Mouse (Mus musculus) E14TG2a.4 (cell line): Measurements from ENCODE around the gene Morn3.
A peak's percentile ranks its signal among the peaks of the same experiment; 100 is the strongest.

Source experiments
- H3K27me3 ChIP-seq: 2 replicates; pipeline ENCODE4 v1.6.1; 2014; ENCODE audit warnings: low read length, control low read depth; ENCODE audit not compliant: insufficient read depth
- H3K36me3 ChIP-seq: 2 replicates; pipeline ENCODE4 v1.6.1; 2014; ENCODE audit warnings: low read length, control low read depth; ENCODE audit not compliant: insufficient read depth
- H3K4me1 ChIP-seq: replicated peaks from 2 replicates; pipeline ENCODE4 v1.6.1; 2014; ENCODE audit warnings: low read depth, low read length, control low read depth
- H3K4me3 ChIP-seq: replicated peaks from 2 replicates; pipeline ENCODE4 v1.5.1; 2014; ENCODE audit warnings: mild to moderate bottlenecking, low read length
- H3K9me3 ChIP-seq: 2 replicates; pipeline ENCODE4 v1.6.1; 2014; ENCODE audit warnings: low read length, control low read depth
- CTCF ChIP-seq: conservative IDR thresholded peaks from 2 replicates; pipeline ENCODE4 v1.5.1; 2014; ENCODE audit warnings: low read length
- NANOG ChIP-seq: IDR thresholded peaks from 2 replicates; pipeline ENCODE4 v1.6.1; 2014; ENCODE audit warnings: borderline replicate concordance, low read length, mixed read lengths
- POU5F1 ChIP-seq: IDR thresholded peaks from 2 replicates; pipeline ENCODE4 v1.6.1; 2014; ENCODE audit warnings: low read length, borderline replicate concordance

Gene Morn3

GRCm38 (mm10) chr5:123035089-123035488 is 11.7 kb downstream of the Morn3 start:
- H3K4me1 ChIP-seq = peaks cover 68% of the 10 kb centered on the region

GRCm38 (mm10) chr5:123033646-123034160 is 13.1 kb downstream of the Morn3 start:
- TF ChIP-seq CTCF = no peak
- TF ChIP-seq POU5F1 = no peak
- TF ChIP-seq NANOG = no peak
- Histone ChIP-seq H3K9me3 (no peaks in the 10 kb centered on the region), H3K4me1 (peaks cover 71% of the 10 kb centered on the region), H3K36me3 (peaks cover 23% of the 10 kb centered on the region), H3K4me3 (no peak overlapping the region), H3K27me3 (no peaks in the 10 kb centered on the region)

More at GRCm38 (mm10) chr5:123035089-123035488, 11.7 kb downstream of the Morn3 start:
- Histone ChIP-seq H3K9me3 (no peaks in the 10 kb centered on the region), H3K27me3 (no peaks in the 10 kb centered on the region), H3K36me3 (peaks cover 12% of the 10 kb centered on the region), H3K4me3 (0 out of 2 replicates have a peak overlapping the region, but pooled peaks have one; percentile 11)
- no peak for TF ChIP-seq NANOG
- no peak for TF ChIP-seq CTCF
- no peak for TF ChIP-seq POU5F1

GRCm38 (mm10) chr5:123031312-123031711 is 15.5 kb downstream of the Morn3 start:
- H3K4me1 ChIP-seq = peaks cover 71% of the 10 kb centered on the region
- no peaks in the 10 kb centered on the region for H3K27me3 ChIP-seq
- no peak overlapping the region for H3K4me3 ChIP-seq
- peaks cover 23% of the 10 kb centered on the region for H3K36me3 ChIP-seq
- H3K9me3 ChIP-seq = no peaks in the 10 kb centered on the region
- TF ChIP-seq POU5F1 (no peak), CTCF (peak; percentile 57)

- Histone ChIP-seq H3K9me3 (no peaks in the 10 kb centered on the region), H3K36me3 (peaks cover 28% of the 10 kb centered on the region), H3K4me1 (peaks cover 71% of the 10 kb centered on the region), H3K4me3 (peak overlapping the region; percentile 67), H3K27me3 (no peaks in the 10 kb centered on the region)
- TF ChIP-seq CTCF (no peak), POU5F1 (no peak), NANOG (no peak)
Observed at GRCm38 (mm10) chr5:123029729-123030128, 17.1 kb downstream of the Morn3 start.

- Histone ChIP-seq H3K27me3 (no peaks in the 10 kb centered on the region), H3K36me3 (peaks cover 28% of the 10 kb centered on the region), H3K9me3 (no peaks in the 10 kb centered on the region), H3K4me3 (0 out of 2 replicates have a peak overlapping the region, but pooled peaks have one; percentile 45), H3K4me1 (peaks cover 74% of the 10 kb centered on the region)
- TF ChIP-seq CTCF = no peak
Observed at GRCm38 (mm10) chr5:123027436-123027835, 19.4 kb downstream of the Morn3 start.

- no peaks in the 10 kb centered on the region for H3K9me3 ChIP-seq
- TF ChIP-seq CTCF = no peak
- no peak for TF ChIP-seq NANOG
- no peak for TF ChIP-seq POU5F1
Observed at GRCm38 (mm10) chr5:123026414-123026813, 20.4 kb downstream of the Morn3 start.

GRCm38 (mm10) chr5:123024965-123025573 is 21.7 kb downstream of the Morn3 start:
- no peaks in the 10 kb centered on the region for H3K27me3 ChIP-seq
- no peaks in the 10 kb centered on the region for H3K9me3 ChIP-seq
- H3K4me3 ChIP-seq = no peak overlapping the region
- peaks cover 16% of the 10 kb centered on the region for H3K36me3 ChIP-seq
- TF ChIP-seq CTCF (no peak), POU5F1 (no peak), NANOG (no peak)
- peaks cover 93% of the 10 kb centered on the region for H3K4me1 ChIP-seq

More at GRCm38 (mm10) chr5:123026414-123026813, 20.4 kb downstream of the Morn3 start:
- Histone ChIP-seq H3K4me1 (peaks cover 84% of the 10 kb centered on the region), H3K36me3 (peaks cover 22% of the 10 kb centered on the region), H3K27me3 (no peaks in the 10 kb centered on the region), H3K4me3 (peak overlapping the region; percentile 29; the same call in 1 of the 2 replicates)

- H3K4me3 ChIP-seq = no peak overlapping the region
- peaks cover 14% of the 10 kb centered on the region for H3K36me3 ChIP-seq
- TF ChIP-seq CTCF (no peak), NANOG (no peak), POU5F1 (no peak)
- H3K9me3 ChIP-seq = no peaks in the 10 kb centered on the region
- peaks cover 93% of the 10 kb centered on the region for H3K4me1 ChIP-seq
- no peaks in the 10 kb centered on the region for H3K27me3 ChIP-seq
Observed at GRCm38 (mm10) chr5:123024312-123024711, 22.5 kb downstream of the Morn3 start.

GRCm38 (mm10) chr5:123023049-123023448 is 23.8 kb downstream of the Morn3 start:
- H3K4me1 ChIP-seq = peaks cover 93% of the 10 kb centered on the region
- H3K27me3 ChIP-seq = no peaks in the 10 kb centered on the region
- H3K9me3 ChIP-seq = no peaks in the 10 kb centered on the region
- TF ChIP-seq POU5F1 (no peak), NANOG (no peak), CTCF (no peak)
- H3K4me3 ChIP-seq = no peak overlapping the region
- peaks cover 24% of the 10 kb centered on the region for H3K36me3 ChIP-seq
